Mouse (Mus musculus) limb, embryonic 14.5 days (tissue): ENCODE results near the gene Yipf1. TPM values are rescaled to one million over a fixed set of nuclear protein-coding genes. Genes with fewer than 3 reads are reported as not detected.

Experiments
- ATAC-seq: fragments of 200-750 bp; cut with Nextera tagmentation; 2 replicates; pipeline ENCODE4 v1.8.0; 2017; ENCODE audit warnings: low read depth, moderate number of reproducible peaks, moderate TSS enrichment; ENCODE audit not compliant: low FRiP score
- DNase-seq: peaks from one replicate; pipeline ENCODE4 v3.0.0-alpha.2; 2015; ENCODE audit warnings: low spot score
- H3K27ac ChIP-seq: fragments of 300-500 bp; sonication (generic); replicated peaks from 2 replicates; pipeline ENCODE4 v1.5.1; 2014; ENCODE audit warnings: low read depth, mild to moderate bottlenecking, low read length, moderate library complexity, mixed read lengths
- H3K27me3 ChIP-seq: fragments of 300-500 bp; sonication (generic); 2 replicates; pipeline ENCODE4 v1.6.1; 2014; ENCODE audit warnings: low read length, mixed read lengths; ENCODE audit not compliant: control insufficient read depth, insufficient read depth
- H3K36me3 ChIP-seq: fragments of 300-500 bp; sonication (generic); 2 replicates; pipeline ENCODE4 v1.6.1; 2014; ENCODE audit warnings: mild to moderate bottlenecking, low read length, moderate library complexity, mixed read lengths; ENCODE audit not compliant: control insufficient read depth, insufficient read depth
- H3K4me1 ChIP-seq: fragments of 300-500 bp; sonication (generic); 2 replicates; pipeline ENCODE4 v1.6.1; 2014; ENCODE audit warnings: antibody characterized with exemption, low read length, mixed read lengths; ENCODE audit not compliant: control insufficient read depth, insufficient read depth
- H3K4me2 ChIP-seq: fragments of 300-500 bp; sonication (generic); replicated peaks from 2 replicates; pipeline ENCODE4 v1.6.1; 2014; ENCODE audit warnings: low read depth, mild to moderate bottlenecking, low read length, moderate library complexity; ENCODE audit not compliant: severe bottlenecking
- H3K4me3 ChIP-seq: fragments of 300-500 bp; sonication (generic); replicated peaks from 2 replicates; pipeline ENCODE4 v1.5.1; 2014; ENCODE audit warnings: low read length
- H3K9ac ChIP-seq: fragments of 300-500 bp; sonication (generic); 2 replicates; pipeline ENCODE4 v1.6.1; 2014; ENCODE audit warnings: mild to moderate bottlenecking, low read depth, low read length, moderate library complexity; ENCODE audit not compliant: severe bottlenecking
- H3K9me3 ChIP-seq: fragments of 300-500 bp; sonication (generic); 2 replicates; pipeline ENCODE4 v1.6.1; 2016; ENCODE audit warnings: low read length; ENCODE audit not compliant: control insufficient read depth
- POLR2A ChIP-seq: fragments of 200-500 bp; IDR thresholded peaks from 2 replicates; pipeline ENCODE4 v1.8.0; 2012; ENCODE audit warnings: inconsistent platforms, mild to moderate bottlenecking, moderate library complexity, borderline replicate concordance; ENCODE audit not compliant: insufficient read depth, insufficient read length; ENCODE audit errors: extremely low read depth
- WGBS: fragments of 180-500 bp; shearing (Covaris S2); extraction: QIAGEN DNeasy Blood & Tissue Kit; methylation state at CpG from one replicate; pipeline ENCODE4 v1.1.7; 2014; 5-methylcytosine and 5-hydroxymethylcytosine counted together
- polyA plus RNA-seq, 2 experiments: library from polyadenylated mRNA; depleted of rRNA in 1 of 2; stranded (reverse) in 1 of 2; unstranded in 1 of 2; fragments of >200 nt; fragmentation: Nextera tagmentation in 1 of 2; extraction: Ambion mirVana in 1 of 2; gene quantifications; 2 replicates each; pipeline versions ENCODE4 v1.2.1 to v1.2.3; 2012 to 2014

Yipf1 gene
- polyA plus RNA-seq, 2 experiments = 35.8 to 55.2 TPM

- Histone ChIP-seq H3K9ac (no peak overlapping the region), H3K27ac (no peak overlapping the region), H3K36me3 (no peaks in the 10 kb centered on the region), H3K4me1 (0 out of 2 replicates have a peak, but pooled peaks cover 2% of the 10 kb centered on the region), H3K4me3 (no peak overlapping the region), H3K9me3 (no peaks in the 10 kb centered on the region), H3K4me2 (no peak overlapping the region), H3K27me3 (no peaks in the 10 kb centered on the region)
- no peak for ATAC-seq
- no peak for TF ChIP-seq POLR2A
- 65% methylated on average over 4 of the region's 4 CpGs for WGBS
- DNase-seq = no peak
Observed at GRCm38 (mm10) chr4:107302832-107303231, 11.3 kb upstream of the Yipf1 start.

GRCm38 (mm10) chr4:107303531-107303930, 10.6 kb upstream of the Yipf1 start:
- no peak overlapping the region for H3K27ac ChIP-seq
- H3K27me3 ChIP-seq = no peaks in the 10 kb centered on the region
- WGBS = 66% methylated on average over 3 of the region's 3 CpGs
- H3K9me3 ChIP-seq = no peaks in the 10 kb centered on the region
- no peak overlapping the region for H3K9ac ChIP-seq
- ATAC-seq (no peak), DNase-seq (no peak)
- no peak overlapping the region for H3K4me2 ChIP-seq
- no peaks in the 10 kb centered on the region for H3K36me3 ChIP-seq
- 0 out of 2 replicates have a peak, but pooled peaks cover 2% of the 10 kb centered on the region for H3K4me1 ChIP-seq
- TF ChIP-seq POLR2A = no peak
- H3K4me3 ChIP-seq = no peak overlapping the region

- Histone ChIP-seq H3K4me3 (no peak within 1 kb of the TSS), H3K27ac (no peak within 1 kb of the TSS), H3K4me1 (0 out of 2 replicates have a peak, but pooled peaks cover 2% of the 10 kb centered on the region), H3K9ac (0 out of 2 replicates have a peak within 1 kb of the TSS, but pooled peaks have one; percentile 5), H3K36me3 (no peaks in the 10 kb centered on the region), H3K4me2 (no peak within 1 kb of the TSS), H3K9me3 (no peaks in the 10 kb centered on the region), H3K27me3 (no peaks in the 10 kb centered on the region)
- WGBS = 34% methylated on average over 6 of the region's 6 CpGs
- DNase-seq (no peak), ATAC-seq (no peak)
- TF ChIP-seq POLR2A = no peak
Observed at GRCm38 (mm10) chr4:107306966-107307365, 7.2 kb upstream of the Yipf1 start, which contains the start of gene Dio1. Gene Dio1 (minus strand): TSS chr4:107307169.

- Histone ChIP-seq H3K27me3 (no peaks in the 10 kb centered on the region), H3K9ac (peak overlapping the region; percentile 48), H3K4me3 (peak overlapping the region; percentile 65), H3K4me1 (peaks cover 10% of the 10 kb centered on the region), H3K36me3 (peaks cover 28% of the 10 kb centered on the region), H3K27ac (no peak overlapping the region), H3K4me2 (peak overlapping the region; percentile 57), H3K9me3 (no peaks in the 10 kb centered on the region)
- no peak; the same call in 1 of the 2 replicates for ATAC-seq
- no peak for DNase-seq
- 14% methylated on average over 7 of the region's 7 CpGs for WGBS
- TF ChIP-seq POLR2A = no peak
Observed at GRCm38 (mm10) chr4:107314479-107314805, 279 bp downstream of the Yipf1 start.

GRCm38 (mm10) chr4:107318646-107319045, 4.5 kb downstream of the Yipf1 start:
- no peak overlapping the region for H3K9ac ChIP-seq
- H3K4me2 ChIP-seq = no peak overlapping the region
- DNase-seq (no peak), ATAC-seq (no peak)
- H3K36me3 ChIP-seq = peaks cover 61% of the 10 kb centered on the region
- H3K4me3 ChIP-seq = no peak overlapping the region
- peaks cover 6% of the 10 kb centered on the region for H3K4me1 ChIP-seq
- H3K9me3 ChIP-seq = no peaks in the 10 kb centered on the region
- H3K27me3 ChIP-seq = no peaks in the 10 kb centered on the region
- WGBS = 74% methylated on average over 7 of the region's 8 CpGs
- TF ChIP-seq POLR2A = no peak
- no peak overlapping the region for H3K27ac ChIP-seq

- Histone ChIP-seq H3K4me2 (no peak overlapping the region), H3K27me3 (no peaks in the 10 kb centered on the region), H3K4me3 (no peak overlapping the region), H3K9ac (no peak overlapping the region), H3K27ac (no peak overlapping the region), H3K9me3 (no peaks in the 10 kb centered on the region), H3K36me3 (peaks cover 71% of the 10 kb centered on the region), H3K4me1 (no peaks in the 10 kb centered on the region)
- TF ChIP-seq POLR2A = no peak
- ATAC-seq = no peak
- WGBS = 49% methylated on average over 2 of the region's 2 CpGs
- DNase-seq = no peak
Observed at GRCm38 (mm10) chr4:107321041-107321440, 6.9 kb downstream of the Yipf1 start.
